Mouse (Mus musculus): Measurements from ENCODE around the gene Ttc28. TPM values are rescaled to one million over a fixed set of nuclear protein-coding genes. Genes with fewer than 3 reads are reported as not detected.

The Ttc28 gene
- polyA plus RNA-seq, 1 experiment from 2014 or later, result 4.2 TPM

- H3K9me3 ChIP-seq (ENCODE audit: control insufficient read depth, low read length), result no peaks in the 10 kb centered on the region
- H3K27ac ChIP-seq (ENCODE audit: low read length), result no peak overlapping the region
- H3K36me3 ChIP-seq (ENCODE audit: control insufficient read depth, insufficient read depth, low read length), result no peaks in the 10 kb centered on the region
- H3K4me3 ChIP-seq (ENCODE audit: low read length), result no peak overlapping the region
- no peak overlapping the region for H3K9ac ChIP-seq (ENCODE audit: low read depth, low read length)
- no peak overlapping the region for H3K4me2 ChIP-seq (ENCODE audit: low read depth, low read length)
- no peaks in the 10 kb centered on the region for H3K27me3 ChIP-seq (replicated peaks; ENCODE audit: control insufficient read depth, insufficient read depth, low read length)
- H3K4me1 ChIP-seq (ENCODE audit: control insufficient read depth, insufficient read depth, low read length), result peaks cover 17% of the 10 kb centered on the region
- ATAC-seq, result no peak
- WGBS, result 64% methylated on average over 11 of the region's 11 CpGs
Measured at GRCm38 (mm10) chr5:111097233-111098160, 217.9 kb downstream of the Ttc28 start.

GRCm38 (mm10) chr5:111098516-111099274 lies 219.1 kb downstream of the Ttc28 start:
- Histone ChIP-seq H3K27ac (ENCODE audit: low read length) (peak overlapping the region; percentile 70), H3K4me1 (ENCODE audit: control insufficient read depth, insufficient read depth, low read length) (peaks cover 17% of the 10 kb centered on the region), H3K9ac (ENCODE audit: low read depth, low read length) (no peak overlapping the region; the same call in 1 of the 2 replicates), H3K4me3 (ENCODE audit: low read length) (no peak overlapping the region), H3K9me3 (ENCODE audit: control insufficient read depth, low read length) (no peaks in the 10 kb centered on the region), H3K36me3 (ENCODE audit: control insufficient read depth, insufficient read depth, low read length) (no peaks in the 10 kb centered on the region), H3K4me2 (ENCODE audit: low read depth, low read length) (no peak overlapping the region), H3K27me3 (replicated peaks; ENCODE audit: control insufficient read depth, insufficient read depth, low read length) (no peaks in the 10 kb centered on the region)
- WGBS, result 30% methylated on average over 7 of the region's 7 CpGs
- ATAC-seq, result peak; percentile 89

- Histone ChIP-seq H3K9ac (ENCODE audit: low read depth, low read length) (no peak overlapping the region), H3K27ac (ENCODE audit: low read length) (no peak overlapping the region), H3K9me3 (ENCODE audit: control insufficient read depth, low read length) (no peaks in the 10 kb centered on the region), H3K4me1 (ENCODE audit: control insufficient read depth, insufficient read depth, low read length) (peaks cover 20% of the 10 kb centered on the region), H3K36me3 (ENCODE audit: control insufficient read depth, insufficient read depth, low read length) (no peaks in the 10 kb centered on the region), H3K4me3 (ENCODE audit: low read length) (no peak overlapping the region), H3K27me3 (replicated peaks; ENCODE audit: control insufficient read depth, insufficient read depth, low read length) (no peaks in the 10 kb centered on the region), H3K4me2 (ENCODE audit: low read depth, low read length) (no peak overlapping the region)
- ATAC-seq, result no peak
- WGBS, result 89% methylated on average over 7 of the region's 7 CpGs
Measured at GRCm38 (mm10) chr5:111100585-111100984, 221.0 kb downstream of the Ttc28 start.

GRCm38 (mm10) chr5:111101383-111101932 lies 221.9 kb downstream of the Ttc28 start:
- H3K27ac ChIP-seq (ENCODE audit: low read length), result no peak overlapping the region
- no peak overlapping the region for H3K4me2 ChIP-seq (ENCODE audit: low read depth, low read length)
- no peak for ATAC-seq
- no peaks in the 10 kb centered on the region for H3K36me3 ChIP-seq (ENCODE audit: control insufficient read depth, insufficient read depth, low read length)
- no peak overlapping the region for H3K4me3 ChIP-seq (ENCODE audit: low read length)
- H3K27me3 ChIP-seq (replicated peaks; ENCODE audit: control insufficient read depth, insufficient read depth, low read length), result no peaks in the 10 kb centered on the region
- H3K9ac ChIP-seq (ENCODE audit: low read depth, low read length), result no peak overlapping the region
- H3K9me3 ChIP-seq (ENCODE audit: control insufficient read depth, low read length), result no peaks in the 10 kb centered on the region
- WGBS, result 39% methylated on average over 6 of the region's 6 CpGs
- peaks cover 20% of the 10 kb centered on the region for H3K4me1 ChIP-seq (ENCODE audit: control insufficient read depth, insufficient read depth, low read length)

- Histone ChIP-seq H3K4me3 (ENCODE audit: low read length) (no peak overlapping the region), H3K36me3 (ENCODE audit: control insufficient read depth, insufficient read depth, low read length) (no peaks in the 10 kb centered on the region)
- no peak for ATAC-seq
Measured at GRCm38 (mm10) chr5:111104801-111105200, 225.2 kb downstream of the Ttc28 start.

GRCm38 (mm10) chr5:111111378-111111777 lies 231.8 kb downstream of the Ttc28 start:
- H3K4me1 ChIP-seq (ENCODE audit: control insufficient read depth, insufficient read depth, low read length), result peaks cover 11% of the 10 kb centered on the region
- H3K4me2 ChIP-seq (ENCODE audit: low read depth, low read length), result no peak overlapping the region
- no peak overlapping the region for H3K4me3 ChIP-seq (ENCODE audit: low read length)
- H3K9ac ChIP-seq (ENCODE audit: low read depth, low read length), result no peak overlapping the region
- H3K9me3 ChIP-seq (ENCODE audit: control insufficient read depth, low read length), result no peaks in the 10 kb centered on the region
- no peaks in the 10 kb centered on the region for H3K36me3 ChIP-seq (ENCODE audit: control insufficient read depth, insufficient read depth, low read length)
- ATAC-seq, result no peak
- no peaks in the 10 kb centered on the region for H3K27me3 ChIP-seq (replicated peaks; ENCODE audit: control insufficient read depth, insufficient read depth, low read length)
- 67% methylated on average over 6 of the region's 6 CpGs for WGBS
- no peak overlapping the region for H3K27ac ChIP-seq (ENCODE audit: low read length)

More at GRCm38 (mm10) chr5:111104801-111105200, 225.2 kb downstream of the Ttc28 start:
- WGBS, result 87% methylated on average over 7 of the region's 7 CpGs
- peaks cover 3% of the 10 kb centered on the region; the same call in 1 of the 2 replicates for H3K4me1 ChIP-seq (ENCODE audit: control insufficient read depth, insufficient read depth, low read length)
- no peak overlapping the region for H3K9ac ChIP-seq (ENCODE audit: low read depth, low read length)
- H3K27ac ChIP-seq (ENCODE audit: low read length), result no peak overlapping the region
- no peaks in the 10 kb centered on the region for H3K9me3 ChIP-seq (ENCODE audit: control insufficient read depth, low read length)
- no peak overlapping the region for H3K4me2 ChIP-seq (ENCODE audit: low read depth, low read length)
- H3K27me3 ChIP-seq (replicated peaks; ENCODE audit: control insufficient read depth, insufficient read depth, low read length), result no peaks in the 10 kb centered on the region

- H3K4me1 ChIP-seq (ENCODE audit: control insufficient read depth, insufficient read depth, low read length), result peaks cover 11% of the 10 kb centered on the region
- WGBS, result 42% methylated on average over 7 of the region's 7 CpGs
- no peaks in the 10 kb centered on the region for H3K27me3 ChIP-seq (replicated peaks; ENCODE audit: control insufficient read depth, insufficient read depth, low read length)
- peak; percentile 45 for ATAC-seq
- H3K9ac ChIP-seq (ENCODE audit: low read depth, low read length), result 0 out of 2 replicates have a peak overlapping the region, but pooled peaks have one; percentile 7
- no peaks in the 10 kb centered on the region for H3K36me3 ChIP-seq (ENCODE audit: control insufficient read depth, insufficient read depth, low read length)
- H3K4me2 ChIP-seq (ENCODE audit: low read depth, low read length), result 0 out of 2 replicates have a peak overlapping the region, but pooled peaks have one; percentile 13
- no peaks in the 10 kb centered on the region for H3K9me3 ChIP-seq (ENCODE audit: control insufficient read depth, low read length)
- no peak overlapping the region for H3K4me3 ChIP-seq (ENCODE audit: low read length)
- H3K27ac ChIP-seq (ENCODE audit: low read length), result peak overlapping the region; percentile 67
Measured at GRCm38 (mm10) chr5:111113183-111113582, 233.6 kb downstream of the Ttc28 start.

- Histone ChIP-seq H3K36me3 (ENCODE audit: control insufficient read depth, insufficient read depth, low read length) (no peaks in the 10 kb centered on the region), H3K27me3 (replicated peaks; ENCODE audit: control insufficient read depth, insufficient read depth, low read length) (no peaks in the 10 kb centered on the region), H3K9me3 (ENCODE audit: control insufficient read depth, low read length) (no peaks in the 10 kb centered on the region), H3K4me3 (ENCODE audit: low read length) (no peak overlapping the region), H3K4me2 (ENCODE audit: low read depth, low read length) (no peak overlapping the region), H3K9ac (ENCODE audit: low read depth, low read length) (0 out of 2 replicates have a peak overlapping the region, but pooled peaks have one; percentile 7), H3K4me1 (ENCODE audit: control insufficient read depth, insufficient read depth, low read length) (peaks cover 11% of the 10 kb centered on the region), H3K27ac (ENCODE audit: low read length) (peak overlapping the region; percentile 67)
- peak; percentile 97 for ATAC-seq
- 50% methylated on average over 8 of the region's 8 CpGs for WGBS
Measured at GRCm38 (mm10) chr5:111113694-111114375, 234.2 kb downstream of the Ttc28 start.
